Mouse (Mus musculus) intestine, postnatal 0 days (tissue): ENCODE measurements around the gene Plcg2. TPM values are rescaled to one million over a fixed set of nuclear protein-coding genes. Genes with fewer than 3 reads are reported as not detected.

Experiments
- ATAC-seq: fragments of 200-750 bp; cut with Nextera tagmentation; 2 replicates; pipeline ENCODE4 v1.8.0; 2017; ENCODE audit warnings: mild to moderate bottlenecking, moderate TSS enrichment, moderate library complexity
- H3K27ac ChIP-seq: fragments of 300-500 bp; sonication (generic); 2 replicates; pipeline ENCODE4 v1.5.1; 2014; ENCODE audit warnings: mild to moderate bottlenecking, low read depth, low read length, moderate library complexity
- H3K27me3 ChIP-seq: fragments of 300-500 bp; sonication (generic); replicated peaks from 2 replicates; pipeline ENCODE4 v1.6.1; 2014; ENCODE audit warnings: low read length, mixed read lengths; ENCODE audit not compliant: control insufficient read depth, insufficient read depth
- H3K36me3 ChIP-seq: fragments of 300-500 bp; sonication (generic); 2 replicates; pipeline ENCODE4 v1.6.1; 2014; ENCODE audit warnings: mild to moderate bottlenecking, moderate library complexity; ENCODE audit not compliant: control insufficient read depth, insufficient read depth
- H3K4me1 ChIP-seq: fragments of 300-500 bp; sonication (generic); replicated peaks from 2 replicates; pipeline ENCODE4 v1.6.1; 2014; ENCODE audit warnings: antibody characterized with exemption, low read length, mixed read lengths; ENCODE audit not compliant: control insufficient read depth, insufficient read depth
- H3K4me2 ChIP-seq: fragments of 300-500 bp; sonication (generic); replicated peaks from 2 replicates; pipeline ENCODE4 v1.6.1; 2014; ENCODE audit warnings: low read depth, mild to moderate bottlenecking, moderate library complexity
- H3K4me3 ChIP-seq: fragments of 300-500 bp; sonication (generic); 2 replicates; pipeline ENCODE4 v1.5.1; 2014; ENCODE audit warnings: low read depth, low read length
- H3K9ac ChIP-seq: fragments of 300-500 bp; sonication (generic); 2 replicates; pipeline ENCODE4 v1.6.1; 2014; ENCODE audit warnings: mild to moderate bottlenecking, low read depth, low read length
- H3K9me3 ChIP-seq: fragments of 300-500 bp; sonication (generic); 2 replicates; pipeline ENCODE4 v1.6.1; 2016; ENCODE audit warnings: mixed run types; ENCODE audit not compliant: control insufficient read depth
- CTCF ChIP-seq: sonication (generic); IDR thresholded peaks from 2 replicates; pipeline ENCODE4 v1.5.1; 2016; ENCODE audit warnings: low read depth, mild to moderate bottlenecking, control low read depth, antibody characterized with exemption, moderate library complexity
- WGBS: fragments of 180-500 bp; shearing (Covaris S2); extraction: QIAGEN DNeasy Blood & Tissue Kit; methylation state at CpG from one replicate; pipeline ENCODE4 v1.1.7; 2014; 5-methylcytosine and 5-hydroxymethylcytosine counted together
- polyA plus RNA-seq: library from polyadenylated mRNA; unstranded; fragments of >200 nt; fragmentation: Nextera tagmentation; extraction: Ambion mirVana; gene quantifications from 2 replicates; pipeline ENCODE4 v1.2.1, GENCODE M21; 2015

The Plcg2 gene
- polyA plus RNA-seq, 1 experiment from 2014 or later, result 1.5 TPM

- TF ChIP-seq CTCF, result 0 out of 2 replicates have a peak, but pooled peaks have one; percentile 13
- WGBS, result 86% methylated on average over 5 of the region's 5 CpGs
- Histone ChIP-seq H3K4me1 (no peaks in the 10 kb centered on the region), H3K4me3 (no peak overlapping the region), H3K27me3 (no peaks in the 10 kb centered on the region), H3K4me2 (no peak overlapping the region), H3K9me3 (no peaks in the 10 kb centered on the region), H3K27ac (no peak overlapping the region), H3K36me3 (no peaks in the 10 kb centered on the region), H3K9ac (no peak overlapping the region)
- no peak for ATAC-seq
These were observed 52.4 kb downstream of the Plcg2 start for GRCm38 (mm10) chr8:117550529-117550928.

- 0 out of 2 replicates have a peak, but pooled peaks have one; percentile 26 for ATAC-seq
- WGBS, result 56% methylated on average over 4 of the region's 4 CpGs
- H3K27me3 ChIP-seq, result no peaks in the 10 kb centered on the region
- no peak overlapping the region for H3K4me2 ChIP-seq
- no peak overlapping the region for H3K4me3 ChIP-seq
- no peak overlapping the region for H3K9ac ChIP-seq
- H3K9me3 ChIP-seq, result no peaks in the 10 kb centered on the region
- H3K27ac ChIP-seq, result no peak overlapping the region
- TF ChIP-seq CTCF, result no peak
- no peaks in the 10 kb centered on the region for H3K4me1 ChIP-seq
- no peaks in the 10 kb centered on the region for H3K36me3 ChIP-seq
These were observed 62.9 kb downstream of the Plcg2 start for GRCm38 (mm10) chr8:117561014-117561413.

GRCm38 (mm10) chr8:117561735-117562361, 63.8 kb downstream of the Plcg2 start:
- no peak overlapping the region for H3K9ac ChIP-seq
- WGBS, result 16% methylated on average over 17 of the region's 17 CpGs
- no peaks in the 10 kb centered on the region for H3K9me3 ChIP-seq
- H3K36me3 ChIP-seq, result no peaks in the 10 kb centered on the region
- no peaks in the 10 kb centered on the region for H3K27me3 ChIP-seq
- H3K27ac ChIP-seq, result no peak overlapping the region
- no peaks in the 10 kb centered on the region for H3K4me1 ChIP-seq
- H3K4me2 ChIP-seq, result peak overlapping the region; percentile 64
- H3K4me3 ChIP-seq, result peak overlapping the region; percentile 15
- ATAC-seq, result peak; percentile 60
- no peak for TF ChIP-seq CTCF

GRCm38 (mm10) chr8:117562445-117563014, 64.4 kb downstream of the Plcg2 start:
- TF ChIP-seq CTCF, result no peak
- peak; percentile 64 for ATAC-seq
- Histone ChIP-seq H3K27ac (no peak overlapping the region), H3K9ac (no peak overlapping the region), H3K4me1 (no peaks in the 10 kb centered on the region), H3K27me3 (no peaks in the 10 kb centered on the region), H3K9me3 (no peaks in the 10 kb centered on the region), H3K36me3 (no peaks in the 10 kb centered on the region), H3K4me2 (peak overlapping the region; percentile 64), H3K4me3 (peak overlapping the region; percentile 15)
- 27% methylated on average over 16 of the region's 16 CpGs for WGBS

GRCm38 (mm10) chr8:117569409-117569808, 71.3 kb downstream of the Plcg2 start:
- H3K4me2 ChIP-seq, result no peak overlapping the region
- no peak overlapping the region for H3K9ac ChIP-seq
- H3K4me3 ChIP-seq, result no peak overlapping the region
- WGBS, result 34% methylated on average over 5 of the region's 5 CpGs
- no peaks in the 10 kb centered on the region for H3K36me3 ChIP-seq
- no peak overlapping the region for H3K27ac ChIP-seq
- H3K9me3 ChIP-seq, result no peaks in the 10 kb centered on the region
- TF ChIP-seq CTCF, result peak; percentile 91
- H3K4me1 ChIP-seq, result no peaks in the 10 kb centered on the region
- no peaks in the 10 kb centered on the region for H3K27me3 ChIP-seq
- ATAC-seq, result no peak

GRCm38 (mm10) chr8:117576291-117576785, 78.2 kb downstream of the Plcg2 start:
- Histone ChIP-seq H3K4me2 (no peak overlapping the region), H3K4me3 (no peak overlapping the region), H3K9me3 (no peaks in the 10 kb centered on the region), H3K36me3 (no peaks in the 10 kb centered on the region), H3K27me3 (no peaks in the 10 kb centered on the region), H3K9ac (no peak overlapping the region), H3K27ac (no peak overlapping the region), H3K4me1 (no peaks in the 10 kb centered on the region)
- ATAC-seq, result no peak
- no peak for TF ChIP-seq CTCF
- WGBS, result 76% methylated on average over 9 of the region's 9 CpGs
